Mouse (Mus musculus) stomach, embryonic 16.5 days (tissue): ENCODE measurements around the gene Sh2d7. TPM values are rescaled to one million over a fixed set of nuclear protein-coding genes. Genes with fewer than 3 reads are reported as not detected.

Experiments
- ATAC-seq: fragments of 200-750 bp; cut with Nextera tagmentation; 2 replicates; pipeline ENCODE4 v1.8.0; 2017; ENCODE audit warnings: moderate number of reproducible peaks, moderate TSS enrichment; ENCODE audit not compliant: insufficient read depth, low FRiP score
- H3K27ac ChIP-seq: fragments of 300-500 bp; sonication (generic); 2 replicates; pipeline ENCODE4 v1.5.1; 2014; ENCODE audit warnings: low read length
- H3K27me3 ChIP-seq: fragments of 300-500 bp; sonication (generic); 2 replicates; pipeline ENCODE4 v1.6.1; 2014; ENCODE audit warnings: low read length, control low read depth, mixed read lengths; ENCODE audit not compliant: control insufficient read depth, insufficient read depth
- H3K36me3 ChIP-seq: fragments of 300-500 bp; sonication (generic); 2 replicates; pipeline ENCODE4 v1.6.1; 2014; ENCODE audit warnings: low read length; ENCODE audit not compliant: control insufficient read depth, insufficient read depth
- H3K4me1 ChIP-seq: fragments of 300-500 bp; sonication (generic); 2 replicates; pipeline ENCODE4 v1.6.1; 2014; ENCODE audit warnings: low read length, control low read depth, mixed read lengths; ENCODE audit not compliant: control insufficient read depth, insufficient read depth
- H3K4me2 ChIP-seq: fragments of 300-500 bp; sonication (generic); 2 replicates; pipeline ENCODE4 v1.6.1; 2014; ENCODE audit warnings: low read depth, low read length, mixed read lengths
- H3K4me3 ChIP-seq: fragments of 300-500 bp; sonication (generic); replicated peaks from 2 replicates; pipeline ENCODE4 v1.5.1; 2014; ENCODE audit warnings: mild to moderate bottlenecking, low read length
- H3K9ac ChIP-seq: fragments of 300-500 bp; sonication (generic); 2 replicates; pipeline ENCODE4 v1.6.1; 2014; ENCODE audit warnings: low read length
- H3K9me3 ChIP-seq: fragments of 300-500 bp; sonication (generic); replicated peaks from 2 replicates; pipeline ENCODE4 v1.6.1; 2016; ENCODE audit warnings: low read length, control low read depth; ENCODE audit not compliant: control insufficient read depth
- WGBS: fragments of 180-500 bp; shearing (Covaris S2); extraction: QIAGEN DNeasy Blood & Tissue Kit; methylation state at CpG from one replicate; pipeline ENCODE4 v1.1.7; 2014; 5-methylcytosine and 5-hydroxymethylcytosine counted together
- polyA plus RNA-seq: library from polyadenylated mRNA; unstranded; fragments of >200 nt; fragmentation: Nextera tagmentation; extraction: Ambion mirVana; gene quantifications from 2 replicates; pipeline ENCODE4 v1.2.1, GENCODE M21; 2015

Sh2d7 gene
- not detected in 2 replicates for polyA plus RNA-seq

GRCm38 (mm10) chr9:54538684-54539083, at the start of gene Sh2d7:
Gene Sh2d7, plus strand, starts transcription at chr9:54538984.
- no peak for ATAC-seq
- 92% methylated on average over 14 of the region's 14 CpGs for WGBS
- H3K27ac ChIP-seq: no peak within 1 kb of the TSS
- H3K4me3 ChIP-seq: no peak within 1 kb of the TSS
- no peaks in the 10 kb centered on the region for H3K9me3 ChIP-seq
- H3K9ac ChIP-seq: no peak within 1 kb of the TSS
- H3K27me3 ChIP-seq: no peaks in the 10 kb centered on the region
- no peaks in the 10 kb centered on the region for H3K4me1 ChIP-seq
- H3K4me2 ChIP-seq: no peak within 1 kb of the TSS
- H3K36me3 ChIP-seq: no peaks in the 10 kb centered on the region

GRCm38 (mm10) chr9:54489599-54489998, 49.2 kb upstream of the Sh2d7 start:
- ATAC-seq: no peak
- 64% methylated on average over 2 of the region's 2 CpGs for WGBS
- H3K4me2 ChIP-seq: no peak overlapping the region
- H3K4me3 ChIP-seq: no peak overlapping the region
- no peak overlapping the region for H3K9ac ChIP-seq
- H3K27me3 ChIP-seq: no peaks in the 10 kb centered on the region
- no peak overlapping the region for H3K27ac ChIP-seq
- no peaks in the 10 kb centered on the region for H3K36me3 ChIP-seq
- H3K9me3 ChIP-seq: no peaks in the 10 kb centered on the region
- H3K4me1 ChIP-seq: no peaks in the 10 kb centered on the region

GRCm38 (mm10) chr9:54490431-54490830, 48.4 kb upstream of the Sh2d7 start:
- H3K4me1 ChIP-seq: no peaks in the 10 kb centered on the region
- H3K27ac ChIP-seq: no peak overlapping the region
- ATAC-seq: no peak
- 83% methylated on average over 2 of the region's 2 CpGs for WGBS
- no peaks in the 10 kb centered on the region for H3K27me3 ChIP-seq
- no peak overlapping the region for H3K4me3 ChIP-seq
- H3K36me3 ChIP-seq: no peaks in the 10 kb centered on the region
- no peaks in the 10 kb centered on the region for H3K9me3 ChIP-seq
- H3K9ac ChIP-seq: no peak overlapping the region
- H3K4me2 ChIP-seq: no peak overlapping the region

- WGBS: 81% methylated on average over 6 of the region's 6 CpGs
Observed at GRCm38 (mm10) chr9:54499291-54499690, 39.5 kb upstream of the Sh2d7 start.

GRCm38 (mm10) chr9:54499791-54500190, 39.0 kb upstream of the Sh2d7 start:
- Histone ChIP-seq H3K4me3 (no peak overlapping the region), H3K9me3 (no peaks in the 10 kb centered on the region), H3K27ac (no peak overlapping the region), H3K9ac (no peak overlapping the region), H3K4me1 (0 out of 2 replicates have a peak, but pooled peaks cover 3% of the 10 kb centered on the region), H3K36me3 (no peaks in the 10 kb centered on the region), H3K4me2 (no peak overlapping the region), H3K27me3 (0 out of 2 replicates have a peak, but pooled peaks cover 3% of the 10 kb centered on the region)
- 79% methylated on average over 3 of the region's 3 CpGs for WGBS
- ATAC-seq: no peak

More at GRCm38 (mm10) chr9:54499291-54499690, 39.5 kb upstream of the Sh2d7 start:
- no peak overlapping the region for H3K4me3 ChIP-seq
- H3K9ac ChIP-seq: no peak overlapping the region
- H3K27ac ChIP-seq: no peak overlapping the region
- no peak for ATAC-seq
- no peak overlapping the region for H3K4me2 ChIP-seq
- H3K9me3 ChIP-seq: no peaks in the 10 kb centered on the region
- H3K36me3 ChIP-seq: no peaks in the 10 kb centered on the region
- H3K4me1 ChIP-seq: 0 out of 2 replicates have a peak, but pooled peaks cover 3% of the 10 kb centered on the region
- 0 out of 2 replicates have a peak, but pooled peaks cover 3% of the 10 kb centered on the region for H3K27me3 ChIP-seq

GRCm38 (mm10) chr9:54500832-54501452, 37.8 kb upstream of the Sh2d7 start:
- H3K4me3 ChIP-seq: peak overlapping the region; percentile 73
- no peaks in the 10 kb centered on the region for H3K9me3 ChIP-seq
- under 1% methylated on average over 43 of the region's 43 CpGs for WGBS
- 0 out of 2 replicates have a peak, but pooled peaks cover 3% of the 10 kb centered on the region for H3K27me3 ChIP-seq
- no peaks in the 10 kb centered on the region for H3K36me3 ChIP-seq
- no peak overlapping the region; the same call in 1 of the 2 replicates for H3K27ac ChIP-seq
- peak overlapping the region; percentile 81 for H3K9ac ChIP-seq
- 0 out of 2 replicates have a peak, but pooled peaks cover 3% of the 10 kb centered on the region for H3K4me1 ChIP-seq
- ATAC-seq: peak; percentile 39; the same call in 1 of the 2 replicates
- H3K4me2 ChIP-seq: peak overlapping the region; percentile 99

GRCm38 (mm10) chr9:54501453-54502110, 37.2 kb upstream of the Sh2d7 start, which contains the start of gene Dmxl2:
Gene Dmxl2, minus strand, starts transcription at chr9:54501626.
- Histone ChIP-seq H3K4me1 (0 out of 2 replicates have a peak, but pooled peaks cover 3% of the 10 kb centered on the region), H3K27ac (no peak within 1 kb of the TSS; the same call in 1 of the 2 replicates), H3K4me3 (peak within 1 kb of the TSS; percentile 73), H3K36me3 (no peaks in the 10 kb centered on the region), H3K4me2 (peak within 1 kb of the TSS; percentile 99), H3K9me3 (no peaks in the 10 kb centered on the region), H3K9ac (peak within 1 kb of the TSS; percentile 81), H3K27me3 (0 out of 2 replicates have a peak, but pooled peaks cover 3% of the 10 kb centered on the region)
- ATAC-seq: peak; percentile 92
- WGBS: under 1% methylated on average over 87 of the region's 99 CpGs

- 0 out of 2 replicates have a peak, but pooled peaks cover 3% of the 10 kb centered on the region for H3K4me1 ChIP-seq
- WGBS: 5% methylated on average over 13 of the region's 13 CpGs
- peak overlapping the region; percentile 99 for H3K4me2 ChIP-seq
- peak overlapping the region; percentile 73 for H3K4me3 ChIP-seq
- no peak overlapping the region for H3K27ac ChIP-seq
- peak; percentile 4; the same call in 1 of the 2 replicates for ATAC-seq
- peak overlapping the region; percentile 81 for H3K9ac ChIP-seq
- H3K27me3 ChIP-seq: 0 out of 2 replicates have a peak, but pooled peaks cover 3% of the 10 kb centered on the region
- no peaks in the 10 kb centered on the region for H3K9me3 ChIP-seq
- no peaks in the 10 kb centered on the region for H3K36me3 ChIP-seq
Observed at GRCm38 (mm10) chr9:54502111-54502495, 36.7 kb upstream of the Sh2d7 start.

GRCm38 (mm10) chr9:54502873-54503272, 35.9 kb upstream of the Sh2d7 start:
- H3K27me3 ChIP-seq: 0 out of 2 replicates have a peak, but pooled peaks cover 3% of the 10 kb centered on the region
- 0 out of 2 replicates have a peak, but pooled peaks cover 3% of the 10 kb centered on the region for H3K4me1 ChIP-seq
- H3K4me3 ChIP-seq: peak overlapping the region; percentile 22
- no peaks in the 10 kb centered on the region for H3K9me3 ChIP-seq
- no peak overlapping the region for H3K27ac ChIP-seq
- no peaks in the 10 kb centered on the region for H3K36me3 ChIP-seq
- peak overlapping the region; percentile 32; the same call in 1 of the 2 replicates for H3K9ac ChIP-seq
- ATAC-seq: no peak
- 8% methylated on average over 12 of the region's 12 CpGs for WGBS
- peak overlapping the region; percentile 99 for H3K4me2 ChIP-seq
